Comparison of ENCODE assay signal across 36 mouse cellular contexts in genomic region chr2:130155171-130155570, GRCm38 (mm10). TPM values are rescaled to one million over a fixed set of nuclear protein-coding genes. Genes with fewer than 3 reads are reported as not detected.
A peak's percentile ranks its signal among the peaks of the same experiment; 100 is the strongest.
DNase-seq lines count a peak whose midpoint lies in the region; ATAC-seq and TF ChIP-seq lines count a peak whose summit lies in the region.
"Had no signal": no experiment of that assay in that cellular context is flagged by ENCODE, and none has a peak within 500 bp of the region (broad histone marks: within the 10 kb centered on the region; RNA-seq: fewer than 3 reads in every experiment).

No protein-coding gene starts in this region.

- no peak overlapping the region for H3K4me2 ChIP-seq in liver, postnatal 0 days (ENCODE audit: low read depth, low read length)
- H3K4me2 ChIP-seq: embryonic facial prominence, embryonic 13.5 days; forebrain, embryonic 12.5 days; heart, embryonic 13.5 days; hindbrain, embryonic 14.5 days had no signal

- no peak for TF ChIP-seq EP300 in liver, postnatal 0 days (IDR thresholded peaks at IDR 0.05; ENCODE audit: low read depth)

- no peaks in the 10 kb centered on the region for H3K79me2 ChIP-seq in liver, adult 2 months (ENCODE audit: control insufficient read depth, insufficient read depth, low read length)

- no peak for TF ChIP-seq POLR2A in liver, adult 2 months (IDR thresholded peaks at IDR 0.05; ENCODE audit: extremely low read depth, insufficient read depth, low read length)

- H3K9me3 ChIP-seq in liver, postnatal 0 days (ENCODE audit: low read length): no peaks in the 10 kb centered on the region
- H3K9me3 ChIP-seq: embryonic facial prominence, embryonic 10.5 days; embryonic facial prominence, embryonic 13.5 days; forebrain, embryonic 12.5 days; heart, embryonic 10.5 days; heart, embryonic 13.5 days had no signal

- ATAC-seq in liver, postnatal 0 days: no peak
- ATAC-seq: activated CD4-positive, CD25-positive, alpha-beta regulatory T cell, adult 4 months; forebrain, embryonic 16.5 days; hindbrain, postnatal 0 days; inflammation-experienced regulatory T-cells, adult 6 months; intestine, embryonic 16.5 days had no signal

- no peaks in the 10 kb centered on the region for H3K36me3 ChIP-seq in liver, adult 2 months (ENCODE audit: control insufficient read depth, insufficient read depth, low read length)
- no peaks in the 10 kb centered on the region for H3K36me3 ChIP-seq in liver, postnatal 0 days (replicated peaks; ENCODE audit: insufficient read depth, low read length)
- H3K36me3 ChIP-seq: embryonic facial prominence, embryonic 10.5 days; embryonic facial prominence, embryonic 13.5 days; forebrain, embryonic 12.5 days; heart, embryonic 10.5 days; heart, embryonic 13.5 days had no signal

- H3K9ac ChIP-seq in liver, adult 2 months (ENCODE audit: low read depth, low read length): no peak overlapping the region
- no peak overlapping the region for H3K9ac ChIP-seq in liver, postnatal 0 days (replicated peaks)
- H3K9ac ChIP-seq: embryonic facial prominence, embryonic 13.5 days; forebrain, embryonic 12.5 days; heart, embryonic 13.5 days; hindbrain, embryonic 14.5 days had no signal

- H3K4me1 ChIP-seq in liver, adult 2 months (ENCODE audit: control insufficient read depth, insufficient read depth, low read length): no peaks in the 10 kb centered on the region
- no peaks in the 10 kb centered on the region for H3K4me1 ChIP-seq in liver, postnatal 0 days (ENCODE audit: insufficient read depth)
- H3K4me1 ChIP-seq: embryonic facial prominence, embryonic 10.5 days; embryonic facial prominence, embryonic 13.5 days; heart, embryonic 10.5 days; heart, embryonic 13.5 days had no signal

- WGBS in liver, adult 2 months: 83% methylated on average over 3 of the region's 3 CpGs
- 65% methylated on average over 3 of the region's 3 CpGs for WGBS in liver, postnatal 0 days (ENCODE audit: insufficient replicate concordance)

- H3K4me3 ChIP-seq in liver, adult 2 months (ENCODE audit: insufficient read depth, low read depth, low read length): no peak overlapping the region
- no peak overlapping the region for H3K4me3 ChIP-seq in liver, postnatal 0 days (ENCODE audit: low read depth, low read length)
- H3K4me3 ChIP-seq: embryonic facial prominence, embryonic 10.5 days; embryonic facial prominence, embryonic 13.5 days; erythroblast, embryonic 14.5 days; forebrain, embryonic 12.5 days; gastrocnemius, adult 2 months; heart, adult 2 months; heart, embryonic 10.5 days; heart, embryonic 13.5 days had no signal

- H3K27me3 ChIP-seq in liver, adult 2 months (ENCODE audit: control insufficient read depth, insufficient read depth, low read length): no peaks in the 10 kb centered on the region
- H3K27me3 ChIP-seq in liver, postnatal 0 days (ENCODE audit: insufficient read depth, low read length): no peaks in the 10 kb centered on the region
- H3K27me3 ChIP-seq: embryonic facial prominence, embryonic 13.5 days; forebrain, embryonic 12.5 days; heart, embryonic 13.5 days had no signal

- DNase-seq in adrenal gland, adult (ENCODE audit: inconsistent age in 2 of 2, low spot score in 1 of 2): peak; percentile 53 to 74
- no peak for DNase-seq in adrenal gland, postnatal 4 days (ENCODE audit: low spot score in 2 of 2)
- DNase-seq in liver, adult 2 months (ENCODE audit: extremely low read depth, low read depth, low spot score): peak; percentile 8
- DNase-seq in liver, postnatal 0 days: no peak
- peak; percentile 78 for DNase-seq in adrenal gland, adult 2 months
- peak; percentile 35 for DNase-seq in adrenal gland, postnatal 14 days
- no peak for DNase-seq in gastrocnemius, postnatal 4 days (ENCODE audit: low spot score in 2 of 2)
- no peak for DNase-seq in urinary bladder, adult 2 months (ENCODE audit: low spot score)
- DNase-seq: cerebellum, adult 11 months; cerebellum, adult 2 months; cerebellum, postnatal 10 days; cerebellum, postnatal 36 days; embryo, embryonic 11 days; gastrocnemius, adult 2 months; gastrocnemius, postnatal 14 days; heart, adult 2 months; kidney, adult 18-20 months had no signal

- no peak overlapping the region for H3K27ac ChIP-seq in liver, adult 2 months (replicated peaks; ENCODE audit: insufficient read depth, low read depth, low read length)
- H3K27ac ChIP-seq in liver, postnatal 0 days (ENCODE audit: low read depth): no peak overlapping the region
- H3K27ac ChIP-seq: embryonic facial prominence, embryonic 10.5 days; embryonic facial prominence, embryonic 13.5 days; forebrain, embryonic 12.5 days; gastrocnemius, adult 2 months; heart, adult 2 months; heart, embryonic 10.5 days; heart, embryonic 13.5 days; hindbrain, embryonic 14.5 days; hindbrain, postnatal 0 days had no signal

- no peak for TF ChIP-seq CTCF in liver, adult 2 months (IDR thresholded peaks at IDR 0.05; ENCODE audit: low read depth, low read length)
- no peak for TF ChIP-seq CTCF in liver, postnatal 0 days (IDR thresholded peaks at IDR 0.05; ENCODE audit: low read depth)

RNA-seq across cellular contexts. Expression of gene Snrpb, which starts 24.0 kb away (rescaled TPM):
- 100 to 1,000 TPM; 231 to 233 TPM for total RNA-seq in adrenal gland, postnatal 4 days (2021)
- total RNA-seq in liver, adult 2 months (2014; rRNA removed): 53.6 and 72.0 TPM in 2 replicates
- 143 and 209 TPM in 2 replicates for polyA plus RNA-seq in liver, adult 2 months (2012; rRNA removed)
- polyA plus RNA-seq in liver, postnatal 0 days (2015; fragmentation: Nextera tagmentation; extraction: Ambion mirVana): 185 and 200 TPM in 2 replicates
- total RNA-seq in adrenal gland, adult 2 months (2021): 100 to 1,000 TPM; 112 to 187 TPM
- 350 and 452 TPM in 2 replicates for polyA plus RNA-seq in adrenal gland, adult 2 months (2012; rRNA removed)
- 182 and 196 TPM in 2 replicates for total RNA-seq in adrenal gland, postnatal 14 days (2021)
- 100 to 1,000 TPM; 188 to 199 TPM for total RNA-seq in gastrocnemius, postnatal 4 days (2021)
- 193 and 258 TPM in 2 replicates for polyA plus RNA-seq in urinary bladder, adult 2 months (2012; rRNA removed)

RNA-seq across cellular contexts. Expression of gene Tmc2, which starts 39.8 kb away (rescaled TPM):
- not detected for total RNA-seq in adrenal gland, postnatal 4 days (2021)
- total RNA-seq in liver, adult 2 months (2014; rRNA removed): not detected in 2 replicates
- polyA plus RNA-seq in liver, adult 2 months (2012; rRNA removed): not detected in 2 replicates
- not detected in 2 replicates for polyA plus RNA-seq in liver, postnatal 0 days (2015; fragmentation: Nextera tagmentation; extraction: Ambion mirVana)
- not detected for total RNA-seq in adrenal gland, adult 2 months (2021)
- polyA plus RNA-seq in adrenal gland, adult 2 months (2012; rRNA removed): not detected in 2 replicates
- total RNA-seq in adrenal gland, postnatal 14 days (2021): not detected in 2 replicates
- not detected for total RNA-seq in gastrocnemius, postnatal 4 days (2021)
- polyA plus RNA-seq in urinary bladder, adult 2 months (2012; rRNA removed): not detected in 2 replicates
- total RNA-seq: adrenal gland, adult 18-20 months; gastrocnemius, adult 2 months; gastrocnemius, postnatal 14 days; heart, adult 2 months; heart, postnatal 25 days; hematopoietic stem cell, adult 5-6 weeks; hindbrain, postnatal 0 days had no signal
- polyA plus RNA-seq: cerebellum, adult 2 months; cortical plate, adult 2 months; embryonic facial prominence, embryonic 10.5 days; embryonic facial prominence, embryonic 13.5 days; erythroblast, embryonic 14.5 days; forebrain, embryonic 12.5 days; forebrain, embryonic 16.5 days; gonadal fat pad, adult 2 months; heart, adult 2 months; heart, embryonic 10.5 days; heart, embryonic 13.5 days; heart, embryonic 16.5 days; hindbrain, embryonic 14.5 days; hindbrain, postnatal 0 days; inflammation-experienced regulatory T-cells, adult 6 months; intestine, embryonic 16.5 days had no signal

RNA-seq across cellular contexts. Expression of gene Tgm6, which starts 43.0 kb away (rescaled TPM):
- total RNA-seq in adrenal gland, postnatal 4 days (2021): not detected
- not detected in 2 replicates for total RNA-seq in liver, adult 2 months (2014; rRNA removed)
- not detected in 2 replicates for polyA plus RNA-seq in liver, adult 2 months (2012; rRNA removed)
- polyA plus RNA-seq in liver, postnatal 0 days (2015; fragmentation: Nextera tagmentation; extraction: Ambion mirVana): not detected in 2 replicates
- total RNA-seq in adrenal gland, adult 2 months (2021): not detected
- not detected in 2 replicates for polyA plus RNA-seq in adrenal gland, adult 2 months (2012; rRNA removed)
- total RNA-seq in adrenal gland, postnatal 14 days (2021): not detected in 2 replicates
- not detected for total RNA-seq in gastrocnemius, postnatal 4 days (2021)
- polyA plus RNA-seq in urinary bladder, adult 2 months (2012; rRNA removed): 0.22 TPM in 2 replicates
- total RNA-seq: adrenal gland, adult 18-20 months; ES-E14; gastrocnemius, adult 2 months; gastrocnemius, postnatal 14 days; heart, adult 2 months; heart, postnatal 25 days; hematopoietic stem cell, adult 5-6 weeks had no signal
- polyA plus RNA-seq: activated CD4-positive, CD25-positive, alpha-beta regulatory T cell, adult 4 months; embryonic facial prominence, embryonic 10.5 days; erythroblast, embryonic 14.5 days; gonadal fat pad, adult 2 months; heart, adult 2 months; heart, embryonic 10.5 days; heart, embryonic 13.5 days; heart, embryonic 16.5 days; inflammation-experienced regulatory T-cells, adult 6 months; intestine, embryonic 16.5 days had no signal

Comparison
In these comparisons a context has a peak if more than half of its experiments do, and no peak if none do; other contexts are left out.
1. DNase-seq: peak in adrenal gland, adult (2 of 2), liver, adult 2 months (single experiment), adrenal gland, adult 2 months (single experiment) and adrenal gland, postnatal 14 days (single experiment); none in adrenal gland, postnatal 4 days (0 of 2), liver, postnatal 0 days (single experiment), gastrocnemius, postnatal 4 days (0 of 2) and urinary bladder, adult 2 months (single experiment).